Mouse (Mus musculus) limb, embryonic 11.5 days (tissue): ENCODE data around the gene Mtfr1l. TPM values are rescaled to one million over a fixed set of nuclear protein-coding genes. Genes with fewer than 3 reads are reported as not detected.
A peak's percentile ranks its signal among the peaks of the same experiment; 100 is the strongest.

Source experiments
- ATAC-seq: fragments of 200-750 bp; cut with Nextera tagmentation; 2 replicates; pipeline ENCODE4 v1.8.0; 2017; ENCODE audit warnings: low read depth; ENCODE audit not compliant: insufficient number of reproducible peaks, low FRiP score, low TSS enrichment
- DNase-seq: peaks from one replicate; pipeline ENCODE4 v3.0.0-alpha.2; 2015; ENCODE audit warnings: low spot score
- H3K27ac ChIP-seq: fragments of 300-500 bp; sonication (generic); replicated peaks from 2 replicates; pipeline ENCODE4 v1.5.1; 2014; ENCODE audit warnings: low read depth, mild to moderate bottlenecking, low read length
- H3K27me3 ChIP-seq: fragments of 300-500 bp; sonication (generic); 2 replicates; pipeline ENCODE4 v1.6.1; 2014; ENCODE audit warnings: mild to moderate bottlenecking, low read length, mixed read lengths; ENCODE audit not compliant: control insufficient read depth, insufficient read depth
- H3K36me3 ChIP-seq: fragments of 300-500 bp; sonication (generic); 2 replicates; pipeline ENCODE4 v1.6.1; 2014; ENCODE audit warnings: mild to moderate bottlenecking, low read length, moderate library complexity, mixed read lengths; ENCODE audit not compliant: control insufficient read depth, insufficient read depth
- H3K4me1 ChIP-seq: fragments of 300-500 bp; sonication (generic); 2 replicates; pipeline ENCODE4 v1.6.1; 2014; ENCODE audit warnings: low read length, mixed read lengths; ENCODE audit not compliant: control insufficient read depth, insufficient read depth
- H3K4me2 ChIP-seq: fragments of 300-500 bp; sonication (generic); 2 replicates; pipeline ENCODE4 v1.6.1; 2014; ENCODE audit warnings: low read depth, mild to moderate bottlenecking, moderate library complexity; ENCODE audit not compliant: severe bottlenecking
- H3K4me3 ChIP-seq: fragments of 300-500 bp; sonication (generic); 2 replicates; pipeline ENCODE4 v1.5.1; 2014; ENCODE audit warnings: low read depth, low read length
- H3K9ac ChIP-seq: fragments of 300-500 bp; sonication (generic); 2 replicates; pipeline ENCODE4 v1.6.1; 2014; ENCODE audit warnings: mild to moderate bottlenecking, low read length
- H3K9me3 ChIP-seq: fragments of 300-500 bp; sonication (generic); 2 replicates; pipeline ENCODE4 v1.6.1; 2016; ENCODE audit warnings: low read length; ENCODE audit not compliant: control insufficient read depth
- WGBS: fragments of 180-500 bp; shearing (Covaris S2); extraction: QIAGEN DNeasy Blood & Tissue Kit; methylation state at CpG from one replicate; pipeline ENCODE4 v1.1.7; 2014; 5-methylcytosine and 5-hydroxymethylcytosine counted together
- polyA plus RNA-seq: library from polyadenylated mRNA; unstranded; fragments of >200 nt; fragmentation: Nextera tagmentation; extraction: Ambion mirVana; gene quantifications from 2 replicates; pipeline ENCODE4 v1.2.1, GENCODE M21; 2014

Gene Mtfr1l
- polyA plus RNA-seq, 1 experiment from 2014 or later, result 121 TPM

- Histone ChIP-seq H3K9me3 (no peaks in the 10 kb centered on the region), H3K27ac (no peak overlapping the region), H3K4me3 (no peak overlapping the region), H3K9ac (no peak overlapping the region), H3K4me1 (peaks cover 14% of the 10 kb centered on the region), H3K36me3 (no peaks in the 10 kb centered on the region), H3K4me2 (no peak overlapping the region), H3K27me3 (no peaks in the 10 kb centered on the region)
- DNase-seq (no peak), ATAC-seq (no peak)
- WGBS, result 23% methylated on average over 11 of the region's 11 CpGs
These were observed 40.3 kb upstream of the Mtfr1l start for GRCm38 (mm10) chr4:134575486-134575885.

GRCm38 (mm10) chr4:134572449-134573300, 37.5 kb upstream of the Mtfr1l start:
- 79% methylated on average over 24 of the region's 24 CpGs for WGBS
- ATAC-seq (no peak), DNase-seq (no peak)
- Histone ChIP-seq H3K4me3 (no peak overlapping the region), H3K36me3 (no peaks in the 10 kb centered on the region), H3K27ac (no peak overlapping the region), H3K4me1 (no peaks in the 10 kb centered on the region), H3K9ac (no peak overlapping the region), H3K27me3 (no peaks in the 10 kb centered on the region), H3K4me2 (no peak overlapping the region), H3K9me3 (no peaks in the 10 kb centered on the region)

- H3K27ac ChIP-seq, result no peak overlapping the region
- 79% methylated on average over 14 of the region's 14 CpGs for WGBS
These were observed 35.7 kb upstream of the Mtfr1l start for GRCm38 (mm10) chr4:134570704-134571451.

GRCm38 (mm10) chr4:134569831-134570230, 34.6 kb upstream of the Mtfr1l start:
- no peak for ATAC-seq
- 77% methylated on average over 8 of the region's 8 CpGs for WGBS
- DNase-seq, result no peak
- Histone ChIP-seq H3K9ac (no peak overlapping the region), H3K9me3 (no peaks in the 10 kb centered on the region), H3K4me3 (no peak overlapping the region), H3K4me2 (no peak overlapping the region), H3K27me3 (0 out of 2 replicates have a peak, but pooled peaks cover 2% of the 10 kb centered on the region), H3K36me3 (no peaks in the 10 kb centered on the region), H3K27ac (no peak overlapping the region), H3K4me1 (0 out of 2 replicates have a peak, but pooled peaks cover 2% of the 10 kb centered on the region)

More at GRCm38 (mm10) chr4:134570704-134571451, 35.7 kb upstream of the Mtfr1l start:
- 0 out of 2 replicates have a peak, but pooled peaks cover 2% of the 10 kb centered on the region for H3K4me1 ChIP-seq
- H3K9ac ChIP-seq, result no peak overlapping the region
- DNase-seq (no peak), ATAC-seq (no peak)
- no peak overlapping the region for H3K4me2 ChIP-seq
- H3K4me3 ChIP-seq, result no peak overlapping the region
- no peaks in the 10 kb centered on the region for H3K36me3 ChIP-seq
- H3K27me3 ChIP-seq, result 0 out of 2 replicates have a peak, but pooled peaks cover 2% of the 10 kb centered on the region
- H3K9me3 ChIP-seq, result no peaks in the 10 kb centered on the region

- DNase-seq, result peak; percentile 54
These were observed 34.0 kb upstream of the Mtfr1l start for GRCm38 (mm10) chr4:134569205-134569604.

GRCm38 (mm10) chr4:134567377-134568226, 32.4 kb upstream of the Mtfr1l start:
- DNase-seq (no peak), ATAC-seq (no peak)
- no peak overlapping the region for H3K4me3 ChIP-seq
- 30% methylated on average over 19 of the region's 19 CpGs for WGBS
- no peaks in the 10 kb centered on the region for H3K9me3 ChIP-seq
- 0 out of 2 replicates have a peak, but pooled peaks cover 2% of the 10 kb centered on the region for H3K27me3 ChIP-seq
- no peak overlapping the region for H3K27ac ChIP-seq
- H3K36me3 ChIP-seq, result no peaks in the 10 kb centered on the region
- 0 out of 2 replicates have a peak, but pooled peaks cover 2% of the 10 kb centered on the region for H3K4me1 ChIP-seq
- H3K4me2 ChIP-seq, result no peak overlapping the region
- H3K9ac ChIP-seq, result no peak overlapping the region

More at GRCm38 (mm10) chr4:134569205-134569604, 34.0 kb upstream of the Mtfr1l start:
- H3K27ac ChIP-seq, result no peak overlapping the region
- 0 out of 2 replicates have a peak, but pooled peaks cover 2% of the 10 kb centered on the region for H3K27me3 ChIP-seq
- no peak for ATAC-seq
- WGBS, result 79% methylated on average over 6 of the region's 6 CpGs
- no peak overlapping the region for H3K4me3 ChIP-seq
- H3K4me1 ChIP-seq, result 0 out of 2 replicates have a peak, but pooled peaks cover 2% of the 10 kb centered on the region
- no peak overlapping the region for H3K4me2 ChIP-seq
- H3K36me3 ChIP-seq, result no peaks in the 10 kb centered on the region
- no peak overlapping the region for H3K9ac ChIP-seq
- H3K9me3 ChIP-seq, result no peaks in the 10 kb centered on the region

GRCm38 (mm10) chr4:134564093-134564492, 28.9 kb upstream of the Mtfr1l start:
- DNase-seq (no peak), ATAC-seq (no peak)
- Histone ChIP-seq H3K27ac (no peak overlapping the region), H3K36me3 (no peaks in the 10 kb centered on the region), H3K4me1 (0 out of 2 replicates have a peak, but pooled peaks cover 2% of the 10 kb centered on the region), H3K27me3 (0 out of 2 replicates have a peak, but pooled peaks cover 2% of the 10 kb centered on the region), H3K9ac (no peak overlapping the region), H3K4me2 (no peak overlapping the region), H3K4me3 (no peak overlapping the region), H3K9me3 (no peaks in the 10 kb centered on the region)
- 75% methylated on average over 6 of the region's 6 CpGs for WGBS
